Mouse (Mus musculus) monocyte, adult 2 months (primary cell): ENCODE results near the gene Tial1.

Experiments
- DNase-seq, 2 experiments: peaks; one replicate each; pipeline ENCODE4 v3.0.0; 2022; ENCODE audit warnings: low spot score in 2 of 2, low read depth in 1 of 2

Tial1 gene

GRCm38 (mm10) chr7:128461285-128462215, at the start of gene Tial1:
Gene Tial1, minus strand, starts transcription at chr7:128461717.
- DNase-seq: peak; percentile 96

- no peak for DNase-seq
These were observed 42.6 kb upstream of the Tial1 start for GRCm38 (mm10) chr7:128504091-128504490.

GRCm38 (mm10) chr7:128499801-128500200, 38.3 kb upstream of the Tial1 start:
- no peak for DNase-seq

GRCm38 (mm10) chr7:128494546-128494945, 33.0 kb upstream of the Tial1 start:
- no peak for DNase-seq

- DNase-seq: no peak
These were observed 27.5 kb upstream of the Tial1 start for GRCm38 (mm10) chr7:128488986-128489385.

GRCm38 (mm10) chr7:128474322-128474721, 12.8 kb upstream of the Tial1 start:
- no peak for DNase-seq

GRCm38 (mm10) chr7:128462406-128462805, 889 bp upstream of the Tial1 start:
- no peak for DNase-seq

GRCm38 (mm10) chr7:128460865-128461228, 670 bp downstream of the Tial1 start:
- no peak for DNase-seq

GRCm38 (mm10) chr7:128460131-128460864, 1.2 kb downstream of the Tial1 start:
- DNase-seq: peak in 1 of 2 experiments; percentile 12

GRCm38 (mm10) chr7:128459791-128460130, 1.8 kb downstream of the Tial1 start:
- no peak for DNase-seq

GRCm38 (mm10) chr7:128458011-128458410, 3.5 kb downstream of the Tial1 start:
- DNase-seq: no peak

- no peak for DNase-seq
These were observed 8.8 kb downstream of the Tial1 start for GRCm38 (mm10) chr7:128452731-128453130.

- no peak for DNase-seq
These were observed 20.9 kb downstream of the Tial1 start for GRCm38 (mm10) chr7:128440584-128440983.

GRCm38 (mm10) chr7:128439251-128439650, 22.3 kb downstream of the Tial1 start:
- DNase-seq: no peak

- no peak for DNase-seq
These were observed 23.4 kb downstream of the Tial1 start for GRCm38 (mm10) chr7:128438131-128438530.

- DNase-seq: no peak
These were observed 28.3 kb downstream of the Tial1 start for GRCm38 (mm10) chr7:128433213-128433612.

GRCm38 (mm10) chr7:128432574-128432973, 28.9 kb downstream of the Tial1 start:
- DNase-seq: no peak

GRCm38 (mm10) chr7:128422491-128422890, 39.0 kb downstream of the Tial1 start:
- no peak for DNase-seq

- DNase-seq: no peak
These were observed 39.8 kb downstream of the Tial1 start for GRCm38 (mm10) chr7:128421701-128422100.

GRCm38 (mm10) chr7:128419690-128420089, 41.8 kb downstream of the Tial1 start:
- no peak for DNase-seq

- DNase-seq: peak in 1 of 2 experiments; percentile 27
These were observed 43.4 kb downstream of the Tial1 start, which contains the start of gene Rgs10 for GRCm38 (mm10) chr7:128417930-128418779. Gene Rgs10, minus strand, starts transcription at chr7:128418758.
